Mouse (Mus musculus) cerebellum, adult 8-10 months (tissue): ENCODE measurements around the gene Mybpc2.

Experiments used
- DNase-seq: peaks from one replicate; pipeline ENCODE4 v3.0.0; 2022

The Mybpc2 gene

DNA sequence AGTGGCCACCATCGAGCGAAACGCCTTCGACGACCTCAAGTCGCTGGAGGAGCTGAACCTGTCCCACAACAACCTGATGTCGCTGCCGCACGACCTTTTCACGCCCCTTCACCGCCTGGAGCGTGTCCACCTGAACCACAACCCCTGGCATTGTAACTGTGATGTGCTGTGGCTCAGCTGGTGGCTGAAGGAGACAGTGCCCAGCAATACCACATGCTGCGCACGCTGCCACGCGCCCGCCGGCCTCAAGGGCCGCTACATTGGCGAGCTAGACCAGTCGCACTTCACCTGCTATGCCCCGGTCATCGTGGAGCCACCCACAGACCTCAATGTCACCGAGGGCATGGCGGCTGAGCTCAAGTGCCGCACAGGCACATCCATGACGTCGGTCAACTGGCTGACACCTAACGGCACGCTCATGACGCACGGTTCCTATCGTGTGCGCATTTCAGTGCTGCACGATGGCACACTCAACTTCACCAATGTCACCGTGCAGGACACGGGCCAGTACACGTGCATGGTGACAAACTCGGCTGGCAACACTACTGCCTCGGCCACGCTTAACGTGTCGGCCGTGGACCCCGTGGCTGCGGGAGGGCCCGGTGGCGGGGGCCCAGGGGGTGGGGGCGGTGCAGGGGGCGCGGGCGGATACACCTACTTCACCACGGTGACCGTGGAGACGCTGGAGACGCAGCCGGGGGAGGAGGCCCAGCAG is 62.8 kb downstream of the Mybpc2 start:
- no peak for DNase-seq

GRCm38 (mm10) chr7:44460767-44461502 is 63.5 kb downstream of the Mybpc2 start:
- no peak for DNase-seq

DNA sequence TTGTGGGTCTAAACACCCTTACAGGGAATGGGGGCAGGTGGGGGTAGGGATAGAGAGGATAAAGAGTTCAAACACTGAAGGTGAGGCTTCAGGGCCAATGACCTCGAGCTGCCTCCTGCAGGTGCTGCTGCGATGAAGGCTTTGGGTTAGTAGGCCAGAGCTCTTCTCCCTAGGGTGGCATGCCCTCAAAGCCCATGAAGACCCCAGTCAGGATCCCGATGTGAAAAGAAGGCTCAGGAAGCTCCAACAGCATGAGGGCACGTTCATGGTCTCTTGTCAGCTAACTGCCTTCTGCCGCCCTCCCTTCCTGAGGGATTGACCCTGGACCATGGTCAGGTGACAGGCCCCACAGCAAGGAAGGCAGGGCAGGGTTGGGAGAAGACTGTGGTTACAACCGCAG is 64.4 kb downstream of the Mybpc2 start:
- DNase-seq: no peak

DNA sequence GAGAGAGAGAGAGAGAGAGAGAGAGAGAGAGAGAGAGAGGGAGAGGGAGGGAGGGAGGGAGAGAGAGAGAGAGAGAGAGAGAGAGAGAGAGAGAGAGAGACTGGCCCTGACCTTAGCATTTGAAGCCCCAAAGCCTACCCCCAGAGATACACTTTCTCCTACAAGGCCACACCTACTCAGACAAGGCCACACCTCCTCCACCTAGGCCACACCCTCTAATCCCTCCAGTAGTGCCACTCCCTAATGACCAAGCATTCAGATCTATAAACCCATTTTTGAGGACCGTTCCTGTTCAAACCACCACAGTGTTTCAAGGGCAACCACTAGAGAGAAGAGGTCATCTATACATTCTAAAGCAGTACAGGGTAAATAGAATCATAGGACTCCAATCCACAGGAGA is 68.2 kb downstream of the Mybpc2 start:
- DNase-seq: no peak

DNA sequence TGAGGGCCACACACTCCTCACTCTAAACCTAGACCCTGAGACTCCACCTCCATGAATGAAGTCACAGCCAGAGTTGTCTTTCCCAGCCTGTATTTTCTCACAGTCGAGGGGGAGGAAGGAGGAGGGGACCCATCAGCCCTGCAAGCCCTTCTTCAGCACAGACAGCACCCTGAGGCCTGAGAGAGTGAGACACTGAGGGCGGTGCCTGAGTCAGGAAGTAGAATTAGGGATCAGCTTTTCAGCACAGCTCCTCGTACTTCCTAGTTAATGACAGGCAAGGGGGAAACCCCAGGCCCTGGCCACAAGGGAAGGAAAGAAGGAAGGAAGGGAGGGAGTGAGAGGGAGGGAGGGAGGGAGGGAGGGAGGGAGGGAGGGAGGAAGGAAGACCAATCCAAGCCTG is 71.2 kb downstream of the Mybpc2 start:
- DNase-seq: no peak
